Mouse (Mus musculus) urinary bladder, postnatal 14 days (tissue): ENCODE measurements around the gene Thnsl1.
"Not testable (repeated sequence)": the region's sequence is repeated elsewhere in the genome, so short reads cannot be mapped to it uniquely, and the experiment has no call there.

Experiments used
- DNase-seq: peaks from one replicate; pipeline ENCODE4 v3.0.0; 2021; ENCODE audit warnings: low spot score

Thnsl1 gene

DNA sequence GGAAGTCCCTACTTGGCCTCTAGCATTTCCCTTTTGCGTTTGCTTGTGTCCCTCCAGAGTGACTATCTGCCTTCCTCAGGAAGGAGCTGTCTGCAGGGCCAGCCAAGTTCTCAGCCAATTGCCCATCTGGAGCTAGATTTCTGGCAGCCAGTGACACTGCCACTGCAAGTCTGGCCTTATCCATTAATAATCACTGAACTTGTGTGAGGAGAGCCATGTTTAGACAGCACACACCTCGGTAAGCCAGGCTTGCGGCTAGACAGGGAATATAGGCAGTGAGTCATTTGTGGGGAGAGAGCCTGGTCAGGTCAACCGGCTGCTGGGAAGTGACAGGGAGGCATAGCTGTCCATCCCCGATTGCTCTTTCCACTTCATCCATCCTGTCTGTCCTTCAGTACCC, 31.3 kb downstream of the Thnsl1 start:
- peak; percentile 22 for DNase-seq

- DNase-seq = not testable (repeated sequence)
Measured at GRCm38 (mm10) chr2:21244104-21244503, 38.6 kb downstream of the Thnsl1 start.

GRCm38 (mm10) chr2:21244986-21245385, 39.5 kb downstream of the Thnsl1 start:
- DNase-seq = no peak

GRCm38 (mm10) chr2:21245477-21246102, 40.1 kb downstream of the Thnsl1 start:
- no peak for DNase-seq

DNA sequence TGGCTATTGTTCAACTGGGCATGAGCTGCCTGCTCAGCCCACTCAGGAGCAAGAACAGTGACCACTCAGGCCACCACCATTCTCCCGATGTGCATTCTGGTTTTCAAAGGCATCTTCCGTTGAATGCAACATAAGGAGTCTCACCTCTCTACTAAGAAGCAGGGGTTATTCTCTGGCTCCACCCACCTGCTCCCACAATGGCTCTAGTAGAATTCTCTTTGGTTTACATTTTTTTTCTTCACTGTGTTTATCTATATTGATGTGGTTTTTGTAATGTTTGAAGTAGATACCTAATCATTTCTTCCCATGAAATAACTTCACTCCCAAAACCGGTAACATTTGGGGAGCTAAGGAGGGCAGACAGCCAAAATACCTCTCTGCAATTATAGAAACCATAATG, 48.1 kb downstream of the Thnsl1 start:
- no peak for DNase-seq

GRCm38 (mm10) chr2:21254308-21254707, 48.8 kb downstream of the Thnsl1 start:
- no peak for DNase-seq

DNA sequence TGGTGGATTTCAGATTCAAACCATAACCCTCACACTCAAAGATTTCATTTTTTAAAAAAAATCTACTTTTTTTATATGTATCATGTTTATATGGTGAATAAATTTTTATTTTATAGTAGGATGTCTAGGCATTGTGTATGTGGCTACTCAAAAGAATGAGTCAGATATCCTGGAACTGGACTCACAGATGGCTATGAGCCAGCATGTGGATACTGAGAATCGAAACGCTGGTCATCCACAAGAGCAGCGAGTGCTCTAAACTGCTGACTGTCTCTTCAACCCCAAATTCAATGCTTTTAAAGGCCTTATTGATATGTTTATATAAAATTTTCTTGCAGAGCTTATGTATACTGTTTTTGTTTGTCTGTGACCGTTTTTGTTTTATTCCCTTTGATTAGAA, 52.8 kb downstream of the Thnsl1 start:
- DNase-seq = no peak

GRCm38 (mm10) chr2:21259081-21259480, 53.6 kb downstream of the Thnsl1 start:
- no peak for DNase-seq

- no peak for DNase-seq
Measured at GRCm38 (mm10) chr2:21260060-21260459, 54.5 kb downstream of the Thnsl1 start.

GRCm38 (mm10) chr2:21261370-21262006, 56.0 kb downstream of the Thnsl1 start:
- peak; percentile 56 for DNase-seq

DNA sequence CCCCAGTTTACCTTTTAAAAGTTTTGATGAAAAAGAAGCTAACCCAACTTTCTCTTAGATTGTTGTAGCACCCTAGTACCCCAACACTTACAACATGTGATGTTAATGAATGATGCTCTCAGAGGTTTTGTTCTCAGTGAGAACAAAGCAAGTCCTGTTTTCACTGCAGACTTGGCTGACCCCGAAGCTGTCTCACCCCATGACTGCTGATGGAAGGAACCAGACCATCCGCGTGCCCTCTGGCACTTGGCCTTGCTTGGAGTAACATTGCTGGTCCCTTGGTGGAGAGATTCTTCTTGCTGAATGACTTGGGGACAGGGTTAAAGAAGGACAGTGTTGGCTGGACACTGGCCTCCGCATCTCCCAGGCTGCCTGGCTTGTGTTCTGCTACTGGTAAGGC, 58.5 kb downstream of the Thnsl1 start:
- DNase-seq = no peak
